Mouse (Mus musculus): ENCODE data around the gene Irf5. TPM values are rescaled to one million over a fixed set of nuclear protein-coding genes. Genes with fewer than 3 reads are reported as not detected.

Gene Irf5
- polyA plus RNA-seq, 1 experiment from 2014 or later, result 1.6 TPM

DNA sequence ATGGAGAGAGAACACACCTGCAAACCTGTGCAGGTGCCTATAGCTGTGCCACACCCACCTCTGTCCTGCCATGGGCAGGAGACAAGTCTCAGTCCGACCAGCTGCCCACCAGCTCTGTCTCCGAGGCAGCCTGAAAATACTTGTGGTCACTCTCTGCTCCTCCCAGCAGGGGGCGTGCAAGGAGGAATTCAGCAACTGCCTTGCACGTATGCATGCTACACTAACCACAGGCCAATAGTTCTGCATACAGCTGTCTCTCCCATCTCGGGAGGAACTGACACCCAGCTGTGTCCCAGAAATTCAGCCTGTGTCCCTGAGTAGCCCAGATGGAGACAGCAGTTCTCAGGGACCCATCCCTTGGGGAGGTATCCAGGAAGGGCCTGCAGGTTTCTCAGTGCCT lies 9.3 kb upstream of the Irf5 start:
- no peaks in the 10 kb centered on the region for H3K36me3 ChIP-seq (replicated peaks; ENCODE audit: control insufficient read depth, insufficient read depth, low read depth, low read length)
- no peak overlapping the region for H3K9ac ChIP-seq (replicated peaks; ENCODE audit: low read length)
- DNase-seq (ENCODE audit: low spot score) (peak; percentile 75), ATAC-seq (replicated peaks; ENCODE audit: insufficient number of reproducible peaks, low FRiP score, low TSS enrichment, low read depth) (no peak)
- no peak overlapping the region for H3K27ac ChIP-seq (replicated peaks; ENCODE audit: low read depth, low read length)
- WGBS, result 7% methylated on average over 5 of the region's 5 CpGs
- no peaks in the 10 kb centered on the region for H3K27me3 ChIP-seq (ENCODE audit: control insufficient read depth, insufficient read depth, low read length)
- no peak overlapping the region for H3K4me2 ChIP-seq (ENCODE audit: low read depth, low read length)
- no peak overlapping the region for H3K4me3 ChIP-seq (ENCODE audit: low read depth, low read length)
- no peaks in the 10 kb centered on the region for H3K9me3 ChIP-seq (replicated peaks; ENCODE audit: control insufficient read depth, low read length)
- no peaks in the 10 kb centered on the region for H3K4me1 ChIP-seq (ENCODE audit: control insufficient read depth, insufficient read depth, low read length)

DNA sequence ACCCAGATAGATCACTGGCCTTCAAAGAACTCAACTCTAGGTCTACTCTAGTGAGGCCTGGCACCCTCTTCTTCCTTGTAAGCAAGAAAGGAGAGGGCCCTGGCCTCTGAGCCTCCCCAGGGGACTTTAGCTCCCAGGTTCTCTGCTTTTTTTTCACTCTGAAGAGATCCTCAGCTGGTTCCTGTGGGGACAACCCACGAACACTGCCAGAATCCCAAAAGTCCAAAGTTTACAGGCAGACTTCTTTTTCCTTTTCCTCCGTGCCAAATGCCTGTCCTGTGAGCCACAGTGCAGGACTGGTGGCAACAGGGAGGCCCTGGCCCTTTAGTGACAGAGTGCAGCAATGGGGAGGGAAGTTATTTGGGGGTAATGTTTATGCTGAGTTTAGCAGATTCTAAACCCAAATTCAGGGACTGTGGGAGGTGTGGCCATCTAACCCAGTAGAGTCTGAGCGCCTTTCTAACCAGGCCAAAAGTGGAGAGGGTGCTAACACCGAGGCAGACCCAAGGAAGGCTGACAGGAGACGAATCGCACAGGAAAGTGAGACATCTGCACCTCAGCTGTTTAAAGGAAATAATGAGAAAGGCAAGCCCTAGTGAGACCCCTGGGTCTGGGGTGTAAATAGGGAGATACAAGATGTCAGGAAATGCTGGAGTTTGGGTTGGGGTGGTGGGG lies 3.7 kb upstream of the Irf5 start:
- ATAC-seq (replicated peaks; ENCODE audit: insufficient number of reproducible peaks, low FRiP score, low TSS enrichment, low read depth), result no peak
- H3K4me3 ChIP-seq (ENCODE audit: low read depth, low read length), result no peak overlapping the region
- no peaks in the 10 kb centered on the region for H3K9me3 ChIP-seq (replicated peaks; ENCODE audit: control insufficient read depth, low read length)
- 74% methylated on average over 6 of the region's 6 CpGs for WGBS
- no peaks in the 10 kb centered on the region for H3K36me3 ChIP-seq (replicated peaks; ENCODE audit: control insufficient read depth, insufficient read depth, low read depth, low read length)
- H3K27ac ChIP-seq (replicated peaks; ENCODE audit: low read depth, low read length), result no peak overlapping the region
- H3K4me2 ChIP-seq (ENCODE audit: low read depth, low read length), result no peak overlapping the region
- H3K4me1 ChIP-seq (ENCODE audit: control insufficient read depth, insufficient read depth, low read length), result peaks cover 5% of the 10 kb centered on the region; the same call in 1 of the 2 replicates
- H3K9ac ChIP-seq (replicated peaks; ENCODE audit: low read length), result no peak overlapping the region
- peaks cover 15% of the 10 kb centered on the region for H3K27me3 ChIP-seq (ENCODE audit: control insufficient read depth, insufficient read depth, low read length)
- DNase-seq (ENCODE audit: low spot score), result no peak

GRCm38 (mm10) chr6:29523301-29524033 lies 3.0 kb upstream of the Irf5 start:
- peaks cover 9% of the 10 kb centered on the region; the same call in 1 of the 2 replicates for H3K4me1 ChIP-seq (ENCODE audit: control insufficient read depth, insufficient read depth, low read length)
- H3K9ac ChIP-seq (replicated peaks; ENCODE audit: low read length), result no peak overlapping the region
- H3K9me3 ChIP-seq (replicated peaks; ENCODE audit: control insufficient read depth, low read length), result no peaks in the 10 kb centered on the region
- ATAC-seq (replicated peaks; ENCODE audit: insufficient number of reproducible peaks, low FRiP score, low TSS enrichment, low read depth) (no peak), DNase-seq (ENCODE audit: low spot score) (no peak)
- H3K36me3 ChIP-seq (replicated peaks; ENCODE audit: control insufficient read depth, insufficient read depth, low read depth, low read length), result no peaks in the 10 kb centered on the region
- H3K27ac ChIP-seq (replicated peaks; ENCODE audit: low read depth, low read length), result no peak overlapping the region
- H3K4me2 ChIP-seq (ENCODE audit: low read depth, low read length), result no peak overlapping the region
- peaks cover 22% of the 10 kb centered on the region for H3K27me3 ChIP-seq (ENCODE audit: control insufficient read depth, insufficient read depth, low read length)
- WGBS, result 80% methylated on average over 12 of the region's 12 CpGs
- no peak overlapping the region for H3K4me3 ChIP-seq (ENCODE audit: low read depth, low read length)

DNA sequence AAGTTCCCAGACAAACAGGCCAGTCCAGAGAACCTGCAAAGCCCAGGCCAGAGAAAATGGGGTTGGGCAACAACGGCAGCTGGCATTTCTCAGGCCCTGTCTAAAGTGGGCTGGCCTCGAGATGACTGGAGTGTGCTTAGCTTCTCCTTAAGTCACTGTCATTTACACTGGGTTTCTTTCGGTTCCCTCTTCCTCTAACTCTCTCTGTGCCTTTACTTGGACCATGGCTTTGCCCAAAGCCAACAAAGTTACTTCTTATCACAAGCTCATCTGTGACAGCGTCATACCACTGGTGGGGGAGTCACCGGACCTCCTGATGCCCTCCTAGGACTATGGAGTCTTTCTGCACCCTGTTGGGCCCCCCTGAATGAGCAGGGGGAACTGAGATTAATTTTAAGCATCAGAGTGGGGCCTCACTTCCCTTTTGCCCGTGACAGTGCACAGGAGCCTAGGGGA lies 2.4 kb upstream of the Irf5 start:
- peaks cover 9% of the 10 kb centered on the region; the same call in 1 of the 2 replicates for H3K4me1 ChIP-seq (ENCODE audit: control insufficient read depth, insufficient read depth, low read length)
- no peak overlapping the region for H3K4me3 ChIP-seq (ENCODE audit: low read depth, low read length)
- H3K9me3 ChIP-seq (replicated peaks; ENCODE audit: control insufficient read depth, low read length), result no peaks in the 10 kb centered on the region
- no peak for ATAC-seq (replicated peaks; ENCODE audit: insufficient number of reproducible peaks, low FRiP score, low TSS enrichment, low read depth)
- H3K36me3 ChIP-seq (replicated peaks; ENCODE audit: control insufficient read depth, insufficient read depth, low read depth, low read length), result no peaks in the 10 kb centered on the region
- no peak overlapping the region for H3K9ac ChIP-seq (replicated peaks; ENCODE audit: low read length)
- no peak for DNase-seq (ENCODE audit: low spot score)
- H3K4me2 ChIP-seq (ENCODE audit: low read depth, low read length), result no peak overlapping the region
- no peak overlapping the region for H3K27ac ChIP-seq (replicated peaks; ENCODE audit: low read depth, low read length)
- peaks cover 28% of the 10 kb centered on the region for H3K27me3 ChIP-seq (ENCODE audit: control insufficient read depth, insufficient read depth, low read length)
- WGBS, result 72% methylated on average over 6 of the region's 6 CpGs

GRCm38 (mm10) chr6:29525256-29525655 lies 1.2 kb upstream of the Irf5 start:
- DNase-seq (ENCODE audit: low spot score), result peak; percentile 31
- peaks cover 9% of the 10 kb centered on the region; the same call in 1 of the 2 replicates for H3K4me1 ChIP-seq (ENCODE audit: control insufficient read depth, insufficient read depth, low read length)
- H3K27me3 ChIP-seq (ENCODE audit: control insufficient read depth, insufficient read depth, low read length), result peaks cover 34% of the 10 kb centered on the region
- H3K9me3 ChIP-seq (replicated peaks; ENCODE audit: control insufficient read depth, low read length), result no peaks in the 10 kb centered on the region
- no peak overlapping the region for H3K4me2 ChIP-seq (ENCODE audit: low read depth, low read length)
- H3K36me3 ChIP-seq (replicated peaks; ENCODE audit: control insufficient read depth, insufficient read depth, low read depth, low read length), result no peaks in the 10 kb centered on the region
- no peak overlapping the region for H3K27ac ChIP-seq (replicated peaks; ENCODE audit: low read depth, low read length)
- no peak for ATAC-seq (replicated peaks; ENCODE audit: insufficient number of reproducible peaks, low FRiP score, low TSS enrichment, low read depth)
- H3K4me3 ChIP-seq (ENCODE audit: low read depth, low read length), result no peak overlapping the region
- H3K9ac ChIP-seq (replicated peaks; ENCODE audit: low read length), result no peak overlapping the region
- WGBS, result 64% methylated on average over 6 of the region's 6 CpGs

DNA sequence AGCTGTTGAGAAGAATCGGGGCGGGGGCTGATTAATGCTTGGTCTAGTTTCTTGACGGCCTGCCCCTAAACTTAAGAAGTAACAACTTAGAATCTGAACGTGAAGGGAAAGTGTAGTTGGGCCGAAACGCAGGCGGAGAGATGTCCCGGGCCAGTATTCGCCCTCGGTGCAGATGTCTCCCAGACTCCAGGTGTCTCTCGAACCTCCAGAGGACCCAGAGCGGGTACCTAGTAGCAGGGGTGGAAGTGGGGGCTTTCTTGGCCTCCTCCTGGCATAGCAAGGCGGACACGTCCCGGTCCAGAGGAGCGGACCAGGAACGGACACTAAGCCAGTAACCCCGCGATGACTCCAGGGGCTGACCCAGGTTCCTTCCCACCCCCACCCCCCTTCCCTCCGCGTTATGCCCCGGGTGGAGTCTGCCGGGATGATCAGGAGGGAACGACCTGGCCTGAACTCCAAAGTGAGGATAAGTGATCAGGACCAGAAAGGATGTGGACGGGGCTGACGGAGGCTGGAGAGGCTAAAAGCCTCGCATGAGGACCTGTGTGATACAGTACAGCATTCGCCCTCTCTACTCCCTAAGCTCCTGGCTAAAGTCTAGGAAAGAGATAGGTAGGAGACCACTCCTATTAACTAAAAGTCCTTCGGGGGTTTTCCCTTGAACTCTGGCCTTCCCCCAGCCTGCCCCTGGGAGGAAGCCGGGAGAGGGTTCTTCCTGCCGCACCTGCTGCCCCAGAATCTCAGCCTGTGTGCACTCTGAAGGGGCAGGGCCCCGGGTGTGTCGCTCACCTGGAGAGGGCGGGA lies 1.1 kb downstream of the Irf5 start:
- Histone ChIP-seq H3K9me3 (replicated peaks; ENCODE audit: control insufficient read depth, low read length) (no peaks in the 10 kb centered on the region), H3K36me3 (replicated peaks; ENCODE audit: control insufficient read depth, insufficient read depth, low read depth, low read length) (no peaks in the 10 kb centered on the region), H3K4me2 (ENCODE audit: low read depth, low read length) (peak overlapping the region; percentile 99), H3K4me3 (ENCODE audit: low read depth, low read length) (peak overlapping the region; percentile 59; the same call in 1 of the 2 replicates), H3K27me3 (ENCODE audit: control insufficient read depth, insufficient read depth, low read length) (peaks cover 34% of the 10 kb centered on the region), H3K4me1 (ENCODE audit: control insufficient read depth, insufficient read depth, low read length) (peaks cover 9% of the 10 kb centered on the region; the same call in 1 of the 2 replicates), H3K27ac (replicated peaks; ENCODE audit: low read depth, low read length) (no peak overlapping the region), H3K9ac (replicated peaks; ENCODE audit: low read length) (no peak overlapping the region)
- 2% methylated on average over 34 of the region's 34 CpGs for WGBS
- no peak for DNase-seq (ENCODE audit: low spot score)
- no peak for ATAC-seq (replicated peaks; ENCODE audit: insufficient number of reproducible peaks, low FRiP score, low TSS enrichment, low read depth)

DNA sequence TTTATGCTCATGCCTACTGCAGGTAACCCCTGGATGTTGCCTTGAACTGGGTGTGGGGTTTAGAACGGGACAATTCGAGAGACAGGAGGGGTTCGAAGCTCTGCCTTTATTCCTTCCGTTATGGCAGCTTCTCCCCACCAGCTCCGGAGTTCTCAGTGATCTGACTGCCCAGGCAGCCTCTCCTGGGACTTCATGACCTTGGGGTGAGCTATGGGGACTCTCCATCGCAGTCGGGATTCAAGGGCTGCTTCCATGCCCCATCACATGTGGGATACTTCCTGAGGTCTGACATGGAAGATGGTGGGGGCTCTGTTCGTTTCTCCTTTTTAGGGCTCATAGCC lies 1.7 kb downstream of the Irf5 start:
- Histone ChIP-seq H3K27me3 (ENCODE audit: control insufficient read depth, insufficient read depth, low read length) (peaks cover 34% of the 10 kb centered on the region), H3K4me1 (ENCODE audit: control insufficient read depth, insufficient read depth, low read length) (peaks cover 9% of the 10 kb centered on the region; the same call in 1 of the 2 replicates), H3K4me3 (ENCODE audit: low read depth, low read length) (0 out of 2 replicates have a peak overlapping the region, but pooled peaks have one; percentile 6), H3K4me2 (ENCODE audit: low read depth, low read length) (no peak overlapping the region; the same call in 1 of the 2 replicates), H3K9me3 (replicated peaks; ENCODE audit: control insufficient read depth, low read length) (no peaks in the 10 kb centered on the region), H3K36me3 (replicated peaks; ENCODE audit: control insufficient read depth, insufficient read depth, low read depth, low read length) (no peaks in the 10 kb centered on the region), H3K27ac (replicated peaks; ENCODE audit: low read depth, low read length) (no peak overlapping the region), H3K9ac (replicated peaks; ENCODE audit: low read length) (no peak overlapping the region)
- DNase-seq (ENCODE audit: low spot score) (no peak), ATAC-seq (replicated peaks; ENCODE audit: insufficient number of reproducible peaks, low FRiP score, low TSS enrichment, low read depth) (no peak)
- 9% methylated on average over 8 of the region's 8 CpGs for WGBS
